Mouse (Mus musculus) kidney, adult 18-20 months (tissue): ENCODE data around the gene Tceanc2.

Source experiments
- DNase-seq: peaks from one replicate; pipeline ENCODE4 v3.0.0; 2021

Tceanc2 gene

GRCm38 (mm10) chr4:107178182-107178829 is 610 bp downstream of the Tceanc2 start, which contains the start of gene Tmem59:
Tmem59 (plus strand) TSS chr4:107178399.
- DNase-seq = peak; percentile 99

DNA sequence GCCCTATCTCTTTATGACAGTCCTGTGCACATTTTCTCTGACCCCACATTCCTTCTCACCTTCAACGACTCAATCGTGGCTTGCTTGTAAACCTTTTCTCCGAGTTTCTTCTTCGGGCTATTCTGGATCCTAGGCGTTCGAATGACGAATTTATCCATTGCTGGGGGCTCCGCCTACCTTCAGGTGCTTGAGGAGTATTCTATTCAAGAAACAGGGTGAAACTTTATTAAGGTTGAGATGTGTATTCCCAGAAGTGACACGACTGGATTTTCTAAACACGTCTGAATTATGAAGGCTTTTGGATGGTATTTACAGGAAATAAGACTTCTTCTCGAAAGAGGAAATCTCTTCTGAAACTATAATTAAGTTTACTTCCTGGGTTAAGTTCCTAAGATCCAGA is 1.4 kb downstream of the Tceanc2 start:
- DNase-seq = no peak

GRCm38 (mm10) chr4:107167798-107168197 is 11.1 kb downstream of the Tceanc2 start:
- DNase-seq = no peak

DNA sequence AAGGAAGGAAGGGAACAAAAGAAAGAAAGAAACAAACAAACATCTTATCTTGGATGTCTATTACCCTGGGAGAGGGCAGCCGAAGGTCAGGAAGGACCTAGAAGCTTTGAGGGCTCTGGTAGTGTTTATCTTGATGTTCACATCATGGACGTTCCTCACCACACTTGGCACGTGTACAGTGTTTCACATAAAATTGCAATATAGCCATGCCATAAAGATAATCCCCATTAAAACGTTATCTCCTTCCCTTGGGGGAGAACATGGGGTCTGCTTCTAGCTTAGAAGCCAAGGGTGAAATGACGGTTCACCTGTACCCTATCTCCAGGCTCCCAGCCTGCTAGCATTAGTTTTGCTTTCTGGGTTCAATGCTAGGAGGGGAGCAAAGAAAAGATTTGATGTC is 12.2 kb downstream of the Tceanc2 start:
- no peak for DNase-seq

DNA sequence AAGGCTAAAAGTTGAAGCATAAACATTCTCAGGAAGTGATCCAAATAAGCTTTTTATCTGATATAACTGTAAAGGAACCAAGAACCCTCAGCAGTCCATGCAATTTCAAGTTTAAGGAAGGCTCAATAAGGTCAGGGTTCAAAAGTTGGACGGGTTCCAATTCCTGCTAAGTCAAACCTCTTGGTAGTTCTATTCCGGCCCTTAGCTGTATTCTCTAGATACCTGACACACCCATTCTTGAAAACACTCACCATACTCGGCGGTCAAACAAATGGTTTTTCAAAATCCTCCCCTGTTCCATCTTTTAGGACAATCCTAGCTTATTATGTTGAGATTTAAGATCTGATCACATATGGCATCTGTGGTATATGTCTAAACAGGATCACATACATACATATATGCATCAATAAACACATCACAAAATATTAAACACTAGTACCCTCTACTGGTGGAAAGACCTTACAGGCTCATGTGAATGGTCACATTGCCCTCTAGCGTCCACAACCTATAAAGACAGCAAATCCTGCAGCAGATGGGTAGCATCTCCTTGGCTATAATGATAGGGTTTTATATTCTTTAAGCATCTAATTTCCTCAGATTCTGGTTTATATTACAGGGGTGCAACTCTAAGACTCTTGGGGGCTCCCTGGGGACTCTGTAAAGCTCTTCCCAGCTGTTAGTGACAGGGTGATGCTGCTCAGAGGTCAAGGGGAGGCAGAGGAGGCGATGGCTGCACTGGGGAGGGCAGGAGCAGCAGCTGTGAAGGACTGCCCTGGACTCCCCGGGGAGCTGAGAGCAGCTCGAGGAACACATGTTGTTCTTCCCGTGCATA is 14.9 kb downstream of the Tceanc2 start:
- DNase-seq = peak; percentile 71

DNA sequence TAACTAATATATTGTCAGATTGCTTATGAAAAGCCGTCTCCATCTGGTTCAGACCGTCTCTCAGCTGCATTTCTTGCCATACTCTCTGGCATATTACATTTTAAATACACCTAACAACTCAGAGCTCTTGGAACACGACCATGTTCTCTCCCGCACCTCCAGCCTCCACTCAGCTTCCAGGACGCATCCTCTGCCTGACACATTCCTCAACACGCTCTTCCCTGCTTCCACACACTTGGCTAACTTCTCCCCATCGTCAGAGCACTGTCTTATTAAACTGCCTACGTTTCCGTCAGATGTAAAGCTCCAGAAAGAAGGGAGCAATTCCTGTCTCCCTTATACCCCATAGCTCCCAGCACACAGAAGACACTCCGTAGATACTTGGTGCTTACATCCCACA is 15.6 kb downstream of the Tceanc2 start:
- no peak for DNase-seq

DNA sequence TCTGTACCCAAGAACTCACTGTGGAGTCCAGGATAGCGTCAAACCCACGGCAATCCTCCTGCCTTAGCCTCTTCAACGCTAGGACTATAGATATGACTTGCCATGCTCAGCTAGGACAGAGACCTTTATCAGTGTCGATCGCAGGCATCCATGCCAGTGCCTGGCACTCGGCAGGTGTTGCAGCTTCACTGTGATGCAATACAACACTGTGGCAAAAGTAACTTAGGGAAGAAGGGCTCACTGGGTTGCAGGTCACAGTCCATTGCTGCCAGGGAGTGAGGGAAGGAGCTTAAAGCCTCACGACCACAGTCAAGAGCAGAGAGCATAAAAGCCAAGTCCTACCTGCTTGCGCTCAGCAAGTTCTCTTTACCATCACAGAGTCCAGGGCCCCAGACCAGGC is 18.7 kb downstream of the Tceanc2 start:
- DNase-seq = no peak

DNA sequence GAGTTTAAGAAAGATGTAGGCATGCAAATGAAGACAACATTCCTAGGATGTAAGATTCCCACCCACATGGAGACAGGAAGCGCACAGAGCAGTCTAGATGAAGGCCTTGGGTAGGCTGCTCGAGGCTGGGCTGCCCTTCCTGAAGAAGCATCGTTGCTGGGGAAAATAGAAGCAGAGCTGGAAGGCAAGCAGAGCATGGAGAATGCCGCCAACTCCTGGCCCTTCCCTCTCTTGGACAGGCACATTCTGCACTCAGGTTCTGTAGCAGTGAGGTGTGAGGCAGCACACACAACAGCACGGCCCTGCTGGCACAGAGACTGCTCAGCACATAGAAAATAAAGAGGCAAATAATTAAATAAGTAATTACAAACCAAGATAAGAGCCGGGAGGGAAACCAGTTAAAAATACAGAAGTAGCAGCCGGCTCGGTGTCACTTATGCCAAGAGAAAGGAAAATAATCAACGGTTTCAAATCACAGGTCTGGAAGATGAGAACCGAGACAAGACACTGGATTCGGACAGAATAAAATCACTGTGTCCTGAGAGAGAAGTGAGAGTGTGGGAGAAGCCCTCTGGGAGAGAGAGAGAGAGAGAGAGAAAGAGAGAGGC is 19.6 kb downstream of the Tceanc2 start:
- DNase-seq = no peak

GRCm38 (mm10) chr4:107156983-107157401 is 21.9 kb downstream of the Tceanc2 start:
- peak; percentile 57 for DNase-seq

DNA sequence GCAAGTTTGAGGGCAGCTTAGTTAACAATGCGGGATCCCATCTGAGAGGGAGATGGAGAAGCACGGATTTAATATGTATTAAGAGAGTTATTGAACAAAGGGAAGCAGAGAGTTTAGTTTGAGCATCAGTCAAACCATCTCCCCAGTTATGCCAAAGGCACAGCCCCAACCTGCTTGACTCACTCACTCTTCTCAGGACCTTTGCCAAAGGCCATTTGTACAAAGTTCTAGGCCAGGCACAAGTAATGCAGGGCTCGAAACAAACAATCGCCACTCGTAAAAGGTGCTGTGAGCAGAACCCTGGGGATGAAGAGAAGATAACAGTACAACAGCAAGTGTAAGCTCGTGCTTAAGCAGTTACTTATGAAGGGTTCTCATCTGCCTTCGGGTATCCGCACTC is 26.3 kb downstream of the Tceanc2 start:
- no peak for DNase-seq

- no peak for DNase-seq
These were observed 27.9 kb downstream of the Tceanc2 start for GRCm38 (mm10) chr4:107150991-107151390.

DNA sequence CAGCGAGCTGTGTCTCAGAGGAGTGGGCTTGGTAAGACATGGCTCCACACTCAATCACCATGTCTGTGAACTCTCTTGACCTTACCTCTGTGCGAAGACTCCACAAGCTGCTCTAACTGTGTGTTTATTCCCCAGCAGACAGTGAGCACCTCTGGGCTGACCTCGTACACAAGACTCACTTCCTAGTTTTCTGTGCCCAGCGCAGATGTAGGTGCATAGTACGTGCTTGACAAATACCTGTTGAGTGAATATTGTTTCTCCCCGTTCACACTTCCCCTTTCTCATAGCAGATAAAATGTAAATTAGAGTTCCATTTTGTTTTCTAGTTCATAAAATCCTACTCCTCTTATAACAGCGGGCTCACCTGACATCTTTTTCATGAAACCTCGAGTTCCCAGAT is 35.4 kb downstream of the Tceanc2 start:
- DNase-seq = no peak

GRCm38 (mm10) chr4:107139836-107140631 is 38.9 kb downstream of the Tceanc2 start:
- DNase-seq = peak; percentile 16

GRCm38 (mm10) chr4:107138948-107139835 is 39.7 kb downstream of the Tceanc2 start:
- DNase-seq = no peak

- peak; percentile 32 for DNase-seq
These were observed 42.4 kb downstream of the Tceanc2 start for GRCm38 (mm10) chr4:107136531-107136930.

GRCm38 (mm10) chr4:107135663-107136062 is 43.3 kb downstream of the Tceanc2 start:
- DNase-seq = no peak

- DNase-seq = no peak
These were observed 44.0 kb downstream of the Tceanc2 start for GRCm38 (mm10) chr4:107134891-107135290.

GRCm38 (mm10) chr4:107130534-107130933 is 48.4 kb downstream of the Tceanc2 start:
- no peak for DNase-seq

DNA sequence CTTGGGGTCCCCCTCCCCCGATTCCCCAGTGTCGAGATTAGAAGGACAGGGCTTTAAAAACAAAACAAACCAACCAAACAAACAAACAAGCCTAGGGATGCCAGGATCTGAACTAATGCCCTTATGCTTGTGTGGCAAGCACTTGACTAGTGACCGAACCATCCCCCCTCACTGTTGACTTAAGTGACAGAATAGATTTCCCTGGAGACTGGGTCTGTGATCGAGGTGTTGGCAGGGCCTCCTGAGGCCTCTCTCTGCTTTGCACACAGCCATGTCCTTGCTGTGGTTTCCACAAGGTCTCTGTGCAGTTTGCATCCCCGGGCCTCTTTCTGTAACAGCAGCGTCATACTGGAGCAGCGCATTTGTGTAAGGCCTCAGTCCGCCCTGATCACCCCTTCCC is 49.5 kb downstream of the Tceanc2 start:
- DNase-seq = no peak

GRCm38 (mm10) chr4:107127901-107128669 is 50.8 kb downstream of the Tceanc2 start:
- DNase-seq = peak; percentile 32

DNA sequence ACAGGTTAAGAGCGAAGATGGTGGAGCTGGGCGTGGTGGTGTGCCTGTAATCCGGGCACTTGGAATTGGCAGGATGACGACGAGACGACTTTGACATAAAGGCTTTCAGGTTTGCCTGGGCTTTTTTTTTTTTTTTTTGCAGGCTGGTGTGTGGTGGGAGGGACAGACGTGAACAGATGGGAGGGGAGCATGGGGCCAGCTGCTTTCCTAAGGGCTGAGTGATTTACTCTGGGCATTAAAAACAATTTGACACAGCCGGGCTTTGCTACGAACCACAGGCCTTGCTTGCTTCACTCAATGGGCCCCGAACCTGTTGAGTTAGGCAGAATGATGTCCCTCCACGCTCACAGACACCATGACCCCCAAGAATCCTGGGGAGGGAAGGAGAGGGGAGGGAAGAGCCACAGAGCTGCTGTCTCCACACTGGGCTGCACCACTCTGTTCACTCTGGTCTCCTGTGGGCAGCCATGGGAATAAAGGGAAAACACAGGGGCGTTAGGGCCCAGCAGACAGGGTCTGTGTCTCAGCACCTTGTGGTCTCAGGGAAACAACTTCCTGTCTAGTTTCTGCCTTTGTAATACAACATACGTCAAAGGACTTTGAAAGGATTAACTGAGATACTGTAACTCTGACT is 51.9 kb downstream of the Tceanc2 start:
- no peak for DNase-seq
